Mouse (Mus musculus) retina, postnatal 7 days (tissue): ENCODE measurements around the gene Camk1.
"Not testable (repeated sequence)": the region's sequence is repeated elsewhere in the genome, so short reads cannot be mapped to it uniquely, and the experiment has no call there.

Experiments
- DNase-seq: peaks from one replicate; pipeline ENCODE4 v3.0.0-alpha.2; 2012; ENCODE audit warnings: low read depth, low spot score

Camk1 gene

GRCm38 (mm10) chr6:113361476-113361875 lies 17.7 kb upstream of the Camk1 start:
- DNase-seq: no peak

GRCm38 (mm10) chr6:113353696-113354095 lies 9.9 kb upstream of the Camk1 start:
- DNase-seq: no peak

GRCm38 (mm10) chr6:113352820-113353219 lies 9.0 kb upstream of the Camk1 start:
- no peak for DNase-seq

DNA sequence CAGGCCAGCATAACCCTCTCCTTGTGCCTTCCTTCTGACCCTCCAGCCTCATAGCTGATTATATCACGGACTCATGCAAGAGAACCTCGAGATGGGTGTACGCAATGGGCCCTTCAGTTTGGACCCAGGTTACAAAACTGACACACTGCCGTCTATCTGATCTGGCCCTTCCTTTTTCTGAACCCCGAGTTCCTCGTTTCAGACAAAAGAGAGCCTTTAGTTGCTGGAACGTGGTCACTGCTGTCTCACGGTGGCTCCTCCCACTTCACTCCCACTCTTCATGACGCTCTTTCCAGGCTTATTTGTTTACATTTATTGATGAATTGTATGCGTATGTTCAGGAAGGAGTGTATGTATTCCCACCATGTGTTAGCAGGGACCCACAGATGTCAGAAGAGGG lies 7.9 kb upstream of the Camk1 start:
- DNase-seq: no peak

- no peak for DNase-seq
These were observed 7.4 kb upstream of the Camk1 start for GRCm38 (mm10) chr6:113351161-113351560.

- DNase-seq: no peak
These were observed 6.8 kb upstream of the Camk1 start for GRCm38 (mm10) chr6:113350538-113350937.

GRCm38 (mm10) chr6:113346897-113347296 lies 3.1 kb upstream of the Camk1 start:
- DNase-seq: no peak

- DNase-seq: no peak
These were observed 537 bp upstream of the Camk1 start for GRCm38 (mm10) chr6:113344321-113344720.

- DNase-seq: no peak
These were observed 1.5 kb downstream of the Camk1 start for GRCm38 (mm10) chr6:113342297-113342696.

- no peak for DNase-seq
These were observed 2.2 kb downstream of the Camk1 start for GRCm38 (mm10) chr6:113341574-113341973.

GRCm38 (mm10) chr6:113336852-113337620 lies 6.7 kb downstream of the Camk1 start:
- no peak for DNase-seq

DNA sequence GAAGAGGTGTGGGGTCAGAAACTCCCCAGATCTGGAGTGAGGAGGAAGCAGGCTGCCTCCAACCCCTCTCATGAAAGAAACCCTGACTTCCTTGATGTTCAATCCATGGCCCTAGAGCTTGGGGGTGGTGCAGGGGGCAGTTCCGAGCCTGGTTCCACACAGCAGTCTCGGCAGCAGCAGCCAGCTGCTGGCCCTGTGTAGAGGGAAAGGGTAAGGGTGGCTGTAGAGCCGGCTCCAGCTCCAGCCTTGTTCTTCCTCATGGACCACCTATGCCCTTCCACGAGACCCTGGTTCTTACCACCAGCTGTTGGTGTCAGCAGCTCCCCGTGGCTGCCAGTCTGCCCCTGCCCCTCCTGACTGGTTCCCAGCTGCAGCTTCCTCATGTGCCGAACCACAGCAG lies 9.6 kb downstream of the Camk1 start:
- DNase-seq: no peak

- peak; percentile 23 for DNase-seq
These were observed 10.4 kb downstream of the Camk1 start for GRCm38 (mm10) chr6:113333137-113333950.

GRCm38 (mm10) chr6:113332734-113333133 lies 11.1 kb downstream of the Camk1 start:
- not testable (repeated sequence) for DNase-seq

GRCm38 (mm10) chr6:113331721-113332120 lies 12.1 kb downstream of the Camk1 start:
- no peak for DNase-seq

- DNase-seq: no peak
These were observed 13.2 kb downstream of the Camk1 start for GRCm38 (mm10) chr6:113330547-113330946.

DNA sequence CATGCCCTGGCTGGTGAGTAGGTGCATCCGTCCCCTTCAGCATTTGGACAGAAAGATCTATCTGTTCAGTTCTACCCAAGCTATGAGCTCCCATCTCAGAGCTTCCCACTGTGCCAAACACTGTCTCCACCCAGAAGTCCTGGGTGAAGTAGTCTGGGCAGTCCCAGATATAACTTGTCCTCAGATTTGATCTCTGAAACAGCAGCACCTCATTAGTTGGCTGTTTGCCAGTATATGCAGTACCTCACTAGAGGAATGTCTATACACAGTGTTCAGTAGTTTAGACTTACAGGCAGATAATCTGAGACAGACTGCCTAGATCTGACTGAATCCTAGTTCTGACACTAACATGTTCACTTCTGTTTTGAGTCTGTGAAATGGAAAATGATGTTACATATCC lies 14.4 kb downstream of the Camk1 start:
- no peak for DNase-seq

DNA sequence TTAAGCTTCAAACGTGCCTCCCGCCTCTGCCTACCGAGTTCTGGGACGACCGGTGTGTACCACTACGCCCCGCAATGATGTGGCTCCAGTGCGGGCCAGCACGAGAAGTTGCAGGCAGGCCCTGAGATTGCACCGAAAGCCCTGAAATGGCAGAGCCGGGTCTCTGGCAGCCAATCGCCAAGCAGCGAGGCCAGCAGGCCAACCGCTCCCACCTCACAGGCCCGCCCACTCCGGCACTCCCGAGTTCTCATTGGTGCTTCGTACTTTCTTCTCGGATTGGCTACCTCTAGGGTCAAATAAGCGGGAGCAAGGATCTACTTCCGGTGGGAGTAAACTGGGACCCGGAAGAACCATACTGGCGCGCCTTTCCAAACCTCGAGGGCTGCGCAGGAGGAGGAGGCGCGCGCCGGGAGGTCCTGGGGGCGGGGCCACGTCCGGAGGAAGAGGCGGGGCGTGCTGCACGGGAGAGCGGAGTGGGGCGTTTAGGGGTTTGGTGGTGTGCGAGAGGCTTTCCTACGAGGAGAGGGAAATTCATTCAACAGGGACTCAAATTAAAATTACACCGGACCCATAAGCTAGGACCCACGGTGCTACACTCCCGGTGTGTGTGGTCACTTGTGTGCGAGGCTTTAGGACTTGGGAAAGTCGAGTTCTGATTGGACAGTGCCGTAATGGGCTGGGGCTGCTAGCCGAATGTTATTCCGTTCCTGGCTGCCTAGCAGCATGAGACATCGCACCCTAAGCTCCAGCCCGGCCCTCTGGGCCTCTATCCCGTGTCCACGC lies 17.1 kb downstream of the Camk1 start, which contains the start of gene Ogg1:
TSS of gene Ogg1 (plus strand) at position 440 of the 783 bp plus-strand sequence.
- DNase-seq: peak; percentile 96

GRCm38 (mm10) chr6:113315972-113316371 lies 27.8 kb downstream of the Camk1 start:
- no peak for DNase-seq

DNA sequence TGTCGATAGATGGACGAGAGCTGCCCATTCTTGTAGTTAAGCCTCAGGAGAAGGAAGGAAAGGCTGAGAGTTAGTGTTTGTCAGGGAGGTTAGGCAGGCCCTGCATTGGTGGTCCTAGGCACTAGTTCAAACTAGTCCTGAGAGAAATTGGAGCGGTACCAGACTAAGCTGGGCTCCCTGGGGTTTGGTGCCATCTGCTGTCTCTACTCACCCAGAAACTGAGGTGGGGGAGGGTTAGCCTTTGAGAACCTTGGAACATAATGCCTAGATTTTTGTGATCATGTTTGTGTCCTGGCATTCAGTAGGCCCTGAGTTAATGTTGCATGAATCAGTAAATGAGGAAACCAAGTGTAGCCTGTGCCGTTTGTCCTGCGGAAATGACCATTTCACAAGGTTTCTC lies 35.6 kb downstream of the Camk1 start:
- DNase-seq: no peak

DNA sequence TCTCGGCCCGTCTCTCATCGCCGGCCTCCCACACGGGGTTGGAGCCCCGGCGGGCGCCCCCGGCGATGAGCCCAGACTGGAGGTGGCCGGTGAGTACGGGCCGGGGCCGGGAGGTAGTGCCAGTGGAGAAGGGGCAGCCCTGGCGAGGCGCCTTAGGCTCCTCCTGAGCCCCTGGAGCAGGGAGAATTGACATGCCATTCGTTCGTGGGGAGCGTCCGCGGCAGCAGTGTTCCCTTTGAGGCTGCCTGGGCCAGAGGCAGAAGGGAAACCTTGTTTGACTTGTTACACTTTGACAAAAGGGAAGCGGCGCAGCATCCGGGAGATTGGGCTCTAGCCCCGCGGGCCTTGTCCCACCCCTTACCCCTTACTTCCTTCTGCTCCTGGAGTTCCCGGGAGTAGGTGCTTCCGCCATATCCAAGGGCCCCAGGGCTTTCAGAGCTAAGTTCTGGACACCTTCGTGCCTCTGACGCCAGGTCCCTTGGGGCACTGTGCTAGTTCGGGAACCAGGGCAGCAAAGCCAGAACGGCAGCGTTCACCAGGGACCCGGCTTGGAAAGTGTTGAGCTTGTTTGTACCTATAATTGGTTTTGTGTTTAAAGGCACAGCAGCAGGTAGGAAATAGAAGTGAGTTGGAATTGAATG lies 36.2 kb downstream of the Camk1 start:
- DNase-seq: no peak

- DNase-seq: no peak
These were observed 36.8 kb downstream of the Camk1 start, which contains the start of gene Brpf1 for GRCm38 (mm10) chr6:113306986-113307349. Gene Brpf1, plus strand, starts transcription at chr6:113307137.
